ENCODE assay signal across 7 mouse cellular contexts in genomic region chr8:71709800-71710446, GRCm38 (mm10). TPM values are rescaled to one million over a fixed set of nuclear protein-coding genes. Genes with fewer than 3 reads are reported as not detected.
A peak's percentile ranks its signal among the peaks of the same experiment; 100 is the strongest.
DNase-seq lines count a peak whose midpoint lies in the region; ATAC-seq lines count a peak whose summit lies in the region.

No protein-coding gene starts in this region.

- ATAC-seq in intestine, embryonic 15.5 days = peak; percentile 59
- peak; percentile 53 for ATAC-seq in megakaryocyte-erythroid progenitor cell, adult 5-6 weeks (replicated peaks; ENCODE audit: low FRiP score, low TSS enrichment, poor library complexity, severe bottlenecking)

- peak overlapping the region; percentile 61 for H3K4me2 ChIP-seq in intestine, embryonic 15.5 days (replicated peaks)

- intact Hi-C loops in left cerebral cortex, postnatal 14 days (cut with DNase I) = no loop called here

- peaks cover 6% of the 10 kb centered on the region for H3K4me1 ChIP-seq in intestine, embryonic 15.5 days (replicated peaks)

- 0 out of 2 replicates have a peak overlapping the region, but pooled peaks have one; percentile 10 for H3K4me3 ChIP-seq in intestine, embryonic 15.5 days (replicated peaks)

- H3K27ac ChIP-seq in intestine, embryonic 15.5 days = no peak overlapping the region

- DNase-seq in ZHBTc4 (ENCODE audit: low read depth, low spot score) = peak; percentile 95
- DNase-seq in cerebellum, postnatal 4 days (ENCODE audit: low spot score in 2 of 2) = peak; percentile 89 to 92
- DNase-seq in gastrocnemius, adult 8-10 months (ENCODE audit: low spot score in 2 of 2) = peak; percentile 29 to 41
- DNase-seq in left cerebral cortex, postnatal 14 days (ENCODE audit: low spot score in 2 of 2) = peak; percentile 90 to 91
- peak; percentile 81 to 87 for DNase-seq in right cerebral cortex, postnatal 36 days (ENCODE audit: low spot score in 2 of 2)

- WGBS in intestine, embryonic 15.5 days = 22% methylated on average over 25 of the region's 25 CpGs

- no peaks in the 10 kb centered on the region for H3K36me3 ChIP-seq in intestine, embryonic 15.5 days

- H3K9ac ChIP-seq in intestine, embryonic 15.5 days = no peak overlapping the region; the same call in 1 of the 2 replicates

- H3K9me3 ChIP-seq in intestine, embryonic 15.5 days = no peaks in the 10 kb centered on the region

- no peaks in the 10 kb centered on the region for H3K27me3 ChIP-seq in intestine, embryonic 15.5 days (replicated peaks)

RNA-seq across cellular contexts. Expression of gene B3gnt3, which starts 8.3 kb away (rescaled TPM):
- 1 to 10 TPM; 1.3 to 1.8 (median 1.5) TPM for total RNA-seq in gastrocnemius, adult 8-10 months (2022)
- 16.0 and 17.0 TPM in 2 replicates for polyA plus RNA-seq in intestine, embryonic 15.5 days (2015; fragmentation: Nextera tagmentation; extraction: Ambion mirVana)
- under 1 TPM; 0.44 to 0.49 TPM for total RNA-seq in left cerebral cortex, postnatal 14 days (2021)
- total RNA-seq in megakaryocyte-erythroid progenitor cell, adult 5-6 weeks (2014; fragmentation: Nextera tagmentation) = 0.42 and 0.79 TPM in 2 replicates
- total RNA-seq in megakaryocyte-erythroid progenitor cell, adult 5-6 weeks (2017) = 0.30 and 0.99 TPM in 2 replicates

RNA-seq across cellular contexts. Expression of gene Fcho1, which starts 15.6 kb away (rescaled TPM):
- under 1 TPM in 2 of 4 experiments, not detected in 2; 0.08 to 0.65 TPM for total RNA-seq in gastrocnemius, adult 8-10 months (2022)
- 5.3 and 7.1 TPM in 2 replicates for polyA plus RNA-seq in intestine, embryonic 15.5 days (2015; fragmentation: Nextera tagmentation; extraction: Ambion mirVana)
- total RNA-seq in left cerebral cortex, postnatal 14 days (2021) = 100 to 1,000 TPM; 152 to 156 TPM
- 183 and 235 TPM in 2 replicates for total RNA-seq in megakaryocyte-erythroid progenitor cell, adult 5-6 weeks (2014; fragmentation: Nextera tagmentation)
- total RNA-seq in megakaryocyte-erythroid progenitor cell, adult 5-6 weeks (2017) = 68.1 and 88.4 TPM in 2 replicates

RNA-seq across cellular contexts. Expression of gene Insl3, which starts 20.9 kb away (rescaled TPM):
- total RNA-seq in gastrocnemius, adult 8-10 months (2022) = under 1 TPM in 1 of 4 experiments, not detected in 3; 0.54 TPM
- polyA plus RNA-seq in intestine, embryonic 15.5 days (2015; fragmentation: Nextera tagmentation; extraction: Ambion mirVana) = 1.2 and 1.9 TPM in 2 replicates
- total RNA-seq in left cerebral cortex, postnatal 14 days (2021) = 1 to 10 TPM; 1.8 to 2.8 TPM
- 6.4 and 17.6 TPM in 2 replicates for total RNA-seq in megakaryocyte-erythroid progenitor cell, adult 5-6 weeks (2014; fragmentation: Nextera tagmentation)
- total RNA-seq in megakaryocyte-erythroid progenitor cell, adult 5-6 weeks (2017) = 0.88 and 4.8 TPM in 2 replicates

RNA-seq across cellular contexts. Expression of gene Jak3, which starts 33.8 kb away (rescaled TPM):
- total RNA-seq in gastrocnemius, adult 8-10 months (2022) = 1 to 10 TPM; 1.4 to 2.0 (median 1.6) TPM
- polyA plus RNA-seq in intestine, embryonic 15.5 days (2015; fragmentation: Nextera tagmentation; extraction: Ambion mirVana) = 9.0 and 9.2 TPM in 2 replicates
- total RNA-seq in left cerebral cortex, postnatal 14 days (2021) = 1 to 10 TPM; 5.6 to 6.4 TPM
- total RNA-seq in megakaryocyte-erythroid progenitor cell, adult 5-6 weeks (2014; fragmentation: Nextera tagmentation) = 5.2 and 10.4 TPM in 2 replicates
- 1.8 and 4.5 TPM in 2 replicates for total RNA-seq in megakaryocyte-erythroid progenitor cell, adult 5-6 weeks (2017)

RNA-seq across cellular contexts. Expression of gene Unc13a, which starts 38.4 kb away (rescaled TPM):
- under 1 TPM in 3 of 4 experiments, not detected in 1; 0.10 to 0.21 (median 0.20) TPM for total RNA-seq in gastrocnemius, adult 8-10 months (2022)
- polyA plus RNA-seq in intestine, embryonic 15.5 days (2015; fragmentation: Nextera tagmentation; extraction: Ambion mirVana) = 1.3 and 1.5 TPM in 2 replicates
- total RNA-seq in left cerebral cortex, postnatal 14 days (2021) = 100 to 1,000 TPM; 299 to 337 TPM
- total RNA-seq in megakaryocyte-erythroid progenitor cell, adult 5-6 weeks (2014; fragmentation: Nextera tagmentation) = 0.26 and 0.64 TPM in 2 replicates
- 0.27 TPM in 1 of 2 replicates, not detected in the other for total RNA-seq in megakaryocyte-erythroid progenitor cell, adult 5-6 weeks (2017)

Comparison
In these comparisons a context has a peak if more than half of its experiments do, and no peak if none do; other contexts are left out.
1. DNase-seq: peak in every context shown above with its lines; median percentile 95 in ZHBTc4; 90 in cerebellum, postnatal 4 days; 90 in left cerebral cortex, postnatal 14 days; 84 in right cerebral cortex, postnatal 36 days; 35 in gastrocnemius, adult 8-10 months.
2. RNA of gene Fcho1, which starts 15.6 kb away (total RNA-seq): 68.1 to 235 TPM in megakaryocyte-erythroid progenitor cell, adult 5-6 weeks and 152 to 156 TPM in left cerebral cortex, postnatal 14 days; 0.08 to 0.65 TPM in gastrocnemius, adult 8-10 months; every median in the first group is over 10 times any median in the second.